Mouse (Mus musculus) stomach, embryonic 14.5 days (tissue): ENCODE data around the gene Olfr820. TPM values are rescaled to one million over a fixed set of nuclear protein-coding genes. Genes with fewer than 3 reads are reported as not detected.

Experiments used
- ATAC-seq: fragments of 200-750 bp; cut with Nextera tagmentation; 2 replicates; pipeline ENCODE4 v1.8.0; 2017; ENCODE audit warnings: low read depth, moderate TSS enrichment; ENCODE audit not compliant: insufficient number of reproducible peaks, insufficient read depth, low FRiP score
- H3K27ac ChIP-seq: fragments of 300-500 bp; sonication (generic); 2 replicates; pipeline ENCODE4 v1.5.1; 2014; ENCODE audit warnings: mild to moderate bottlenecking, low read length, moderate library complexity, mixed read lengths
- H3K27me3 ChIP-seq: fragments of 300-500 bp; sonication (generic); 2 replicates; pipeline ENCODE4 v1.6.1; 2014; ENCODE audit warnings: low read length, control low read depth, mixed read lengths; ENCODE audit not compliant: control insufficient read depth, insufficient read depth
- H3K36me3 ChIP-seq: fragments of 300-500 bp; sonication (generic); 2 replicates; pipeline ENCODE4 v1.6.1; 2014; ENCODE audit warnings: mild to moderate bottlenecking, control low read depth, low read length, moderate library complexity, mixed read lengths; ENCODE audit not compliant: control insufficient read depth, insufficient read depth
- H3K4me1 ChIP-seq: fragments of 300-500 bp; sonication (generic); 2 replicates; pipeline ENCODE4 v1.6.1; 2014; ENCODE audit warnings: low read length, control low read depth, mixed read lengths; ENCODE audit not compliant: control insufficient read depth, insufficient read depth
- H3K4me2 ChIP-seq: fragments of 300-500 bp; sonication (generic); replicated peaks from 2 replicates; pipeline ENCODE4 v1.6.1; 2014; ENCODE audit warnings: low read depth, low read length, control low read depth
- H3K4me3 ChIP-seq: fragments of 300-500 bp; sonication (generic); 2 replicates; pipeline ENCODE4 v1.5.1; 2014; ENCODE audit warnings: low read depth, low read length, control low read depth
- H3K9ac ChIP-seq: fragments of 300-500 bp; sonication (generic); replicated peaks from 2 replicates; pipeline ENCODE4 v1.6.1; 2014; ENCODE audit warnings: low read depth, mild to moderate bottlenecking, control low read depth, low read length, moderate library complexity, mixed read lengths
- H3K9me3 ChIP-seq: fragments of 300-500 bp; sonication (generic); 2 replicates; pipeline ENCODE4 v1.6.1; 2016; ENCODE audit warnings: low read depth, low read length, control low read depth; ENCODE audit not compliant: control insufficient read depth
- WGBS: fragments of 180-500 bp; shearing (Covaris S2); extraction: QIAGEN DNeasy Blood & Tissue Kit; methylation state at CpG from one replicate; pipeline ENCODE4 v1.1.7; 2014; 5-methylcytosine and 5-hydroxymethylcytosine counted together
- polyA plus RNA-seq: library from polyadenylated mRNA; unstranded; fragments of >200 nt; fragmentation: Nextera tagmentation; extraction: Ambion mirVana; gene quantifications from 2 replicates; pipeline ENCODE4 v1.2.1, GENCODE M21; 2014

Gene Olfr820
- polyA plus RNA-seq, 1 experiment from 2014 or later, result not detected

DNA sequence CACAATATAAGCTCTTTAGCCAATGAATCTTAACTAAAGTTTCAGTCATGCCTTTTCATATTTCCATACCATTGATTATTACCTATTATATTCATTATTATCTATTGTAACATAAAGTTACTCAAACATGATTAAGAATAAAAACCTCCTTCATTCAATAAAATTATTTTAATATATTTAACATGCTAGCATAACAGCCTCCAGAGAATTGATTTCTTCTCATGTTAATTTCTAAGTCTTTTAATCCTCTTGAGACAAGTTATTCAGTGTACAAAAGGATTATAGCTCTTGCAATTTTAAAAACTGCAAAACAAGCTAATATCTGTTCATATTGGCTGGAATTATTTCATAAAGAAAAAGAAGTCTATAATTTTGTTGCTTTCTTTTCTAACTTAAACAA, 17.6 kb downstream of the Olfr820 start, which contains the start of gene Olfr821:
Gene Olfr821 (plus strand): TSS at position 301 of the 400 bp plus-strand sequence.
- Histone ChIP-seq H3K27ac (no peak within 1 kb of the TSS), H3K9me3 (no peaks in the 10 kb centered on the region), H3K9ac (no peak within 1 kb of the TSS), H3K4me1 (no peaks in the 10 kb centered on the region), H3K36me3 (no peaks in the 10 kb centered on the region), H3K4me2 (no peak within 1 kb of the TSS), H3K4me3 (no peak within 1 kb of the TSS), H3K27me3 (no peaks in the 10 kb centered on the region)
- ATAC-seq, result no peak

DNA sequence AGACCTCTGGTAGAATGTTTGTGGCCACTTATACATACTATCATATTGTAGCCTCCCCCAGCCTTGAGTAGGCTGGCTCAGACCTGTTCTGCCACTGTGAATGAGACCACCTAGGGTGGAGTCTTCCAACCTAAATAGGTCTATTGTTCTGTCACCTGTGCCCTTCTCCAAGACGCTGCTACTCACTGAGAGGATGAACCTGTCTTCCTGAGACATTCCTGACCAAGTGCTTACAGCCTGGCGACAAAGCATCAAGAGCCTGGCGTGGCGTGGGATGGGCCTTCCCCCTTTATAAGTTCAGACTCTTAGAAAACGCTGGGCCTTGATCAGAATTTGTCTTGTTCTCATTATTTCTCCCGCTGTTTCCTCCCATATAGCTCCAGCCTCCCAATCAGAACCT, 24.7 kb downstream of the Olfr820 start:
- no peaks in the 10 kb centered on the region for H3K36me3 ChIP-seq
- no peaks in the 10 kb centered on the region for H3K4me1 ChIP-seq
- WGBS, result 65% methylated on average over 6 of the region's 6 CpGs
- H3K9me3 ChIP-seq, result no peaks in the 10 kb centered on the region
- H3K9ac ChIP-seq, result no peak overlapping the region
- ATAC-seq, result no peak
- no peak overlapping the region for H3K4me3 ChIP-seq
- H3K4me2 ChIP-seq, result no peak overlapping the region
- no peak overlapping the region for H3K27ac ChIP-seq
- H3K27me3 ChIP-seq, result no peaks in the 10 kb centered on the region

Other genes with a start within 250 kb of the Olfr820 start
- gene Olfr808, start 247.1 kb upstream of the Olfr820 start, polyA plus RNA-seq, result not detected in 2 replicates
- not detected in 2 replicates for gene Olfr809, start 238.0 kb upstream of the Olfr820 start, polyA plus RNA-seq
- gene Olfr810, start 217.7 kb upstream of the Olfr820 start, polyA plus RNA-seq, result not detected in 2 replicates
- gene Olfr811, start 208.2 kb upstream of the Olfr820 start, polyA plus RNA-seq, result not detected in 2 replicates
- gene Olfr812, start 166.5 kb upstream of the Olfr820 start, polyA plus RNA-seq, result not detected in 2 replicates
- not detected in 2 replicates for gene Olfr813, start 157.3 kb upstream of the Olfr820 start, polyA plus RNA-seq
- not detected in 2 replicates for gene Olfr814, start 132.8 kb upstream of the Olfr820 start, polyA plus RNA-seq
- gene Olfr815, start 106.8 kb upstream of the Olfr820 start, polyA plus RNA-seq, result not detected in 2 replicates
- not detected in 2 replicates for gene Olfr816, start 97.0 kb upstream of the Olfr820 start, polyA plus RNA-seq
- not detected in 2 replicates for gene Olfr818, start 63.5 kb upstream of the Olfr820 start, polyA plus RNA-seq
- not detected in 2 replicates for gene Olfr819, start 45.4 kb upstream of the Olfr820 start, polyA plus RNA-seq
- not detected in 2 replicates for gene Olfr247, start 36.5 kb upstream of the Olfr820 start, polyA plus RNA-seq
- not detected in 2 replicates for gene Gm10310, start 27.6 kb upstream of the Olfr820 start, polyA plus RNA-seq
- not detected in 2 replicates for gene Olfr821, start 17.7 kb downstream of the Olfr820 start, polyA plus RNA-seq
- not detected in 2 replicates for gene Olfr822, start 58.6 kb downstream of the Olfr820 start, polyA plus RNA-seq
- gene Olfr823, start 102.8 kb downstream of the Olfr820 start, polyA plus RNA-seq, result not detected in 2 replicates
- not detected in 2 replicates for gene Olfr824, start 117.4 kb downstream of the Olfr820 start, polyA plus RNA-seq
- not detected in 2 replicates for gene Olfr825, start 154.1 kb downstream of the Olfr820 start, polyA plus RNA-seq
- gene Olfr826, start 171.6 kb downstream of the Olfr820 start, polyA plus RNA-seq, result not detected in 2 replicates
- not detected in 2 replicates for gene Olfr827, start 201.8 kb downstream of the Olfr820 start, polyA plus RNA-seq